Mouse (Mus musculus) kidney, adult 2 months (tissue): ENCODE measurements around the gene Mcrs1. TPM values are rescaled to one million over a fixed set of nuclear protein-coding genes. Genes with fewer than 3 reads are reported as not detected.

ENCODE experiments used
- DNase-seq: peaks from one replicate; pipeline ENCODE4 v3.0.0; 2021
- H3K27ac ChIP-seq: fragments of 200-500 bp; 2 replicates; pipeline ENCODE4 v1.5.1; 2012; ENCODE audit warnings: low read depth, low read length, control low read depth, inconsistent platforms; ENCODE audit not compliant: insufficient read depth
- H3K27me3 ChIP-seq: fragments of 200-500 bp; replicated peaks from 2 replicates; pipeline ENCODE4 v1.6.1; 2012; ENCODE audit warnings: mild to moderate bottlenecking, moderate library complexity, low read length, inconsistent platforms; ENCODE audit not compliant: control insufficient read depth, insufficient read depth
- H3K36me3 ChIP-seq: fragments of 200-500 bp; 2 replicates; pipeline ENCODE4 v1.6.1; 2012; ENCODE audit warnings: mild to moderate bottlenecking, moderate library complexity, low read length, inconsistent platforms; ENCODE audit not compliant: control insufficient read depth, insufficient read depth
- H3K4me1 ChIP-seq: fragments of 200-500 bp; 2 replicates; pipeline ENCODE4 v1.6.1; 2011; ENCODE audit warnings: low read length; ENCODE audit not compliant: control insufficient read depth, insufficient read depth
- H3K4me3 ChIP-seq: fragments of 200-500 bp; 2 replicates; pipeline ENCODE4 v1.5.1; 2011; ENCODE audit warnings: mild to moderate bottlenecking, low read depth, low read length, control low read depth; ENCODE audit not compliant: insufficient read depth
- CTCF ChIP-seq: fragments of 200-500 bp; conservative IDR thresholded peaks from 2 replicates; pipeline ENCODE4 v1.5.1; 2011; ENCODE audit warnings: low read depth, mild to moderate bottlenecking, control low read depth, low read length, moderate library complexity, mixed read lengths; ENCODE audit not compliant: insufficient read depth, insufficient read length
- POLR2A ChIP-seq: fragments of 200-500 bp; IDR thresholded peaks from one replicate; pipeline ENCODE4 v1.6.1; 2011; ENCODE audit warnings: low read depth, low read length, control low read depth
- WGBS: fragments of 180-500 bp; shearing (Covaris S2); methylation state at CpG from one replicate; pipeline ENCODE4 v1.1.7; 2018; 5-methylcytosine and 5-hydroxymethylcytosine counted together
- polyA plus RNA-seq: library from polyadenylated mRNA; depleted of rRNA; stranded (reverse); fragments of >200 nt; gene quantifications from 2 replicates; pipeline ENCODE4 v1.2.3, GENCODE M21; 2012; rRNA removed

Mcrs1 gene
- 70.6 and 81.3 TPM in 2 replicates for polyA plus RNA-seq

DNA sequence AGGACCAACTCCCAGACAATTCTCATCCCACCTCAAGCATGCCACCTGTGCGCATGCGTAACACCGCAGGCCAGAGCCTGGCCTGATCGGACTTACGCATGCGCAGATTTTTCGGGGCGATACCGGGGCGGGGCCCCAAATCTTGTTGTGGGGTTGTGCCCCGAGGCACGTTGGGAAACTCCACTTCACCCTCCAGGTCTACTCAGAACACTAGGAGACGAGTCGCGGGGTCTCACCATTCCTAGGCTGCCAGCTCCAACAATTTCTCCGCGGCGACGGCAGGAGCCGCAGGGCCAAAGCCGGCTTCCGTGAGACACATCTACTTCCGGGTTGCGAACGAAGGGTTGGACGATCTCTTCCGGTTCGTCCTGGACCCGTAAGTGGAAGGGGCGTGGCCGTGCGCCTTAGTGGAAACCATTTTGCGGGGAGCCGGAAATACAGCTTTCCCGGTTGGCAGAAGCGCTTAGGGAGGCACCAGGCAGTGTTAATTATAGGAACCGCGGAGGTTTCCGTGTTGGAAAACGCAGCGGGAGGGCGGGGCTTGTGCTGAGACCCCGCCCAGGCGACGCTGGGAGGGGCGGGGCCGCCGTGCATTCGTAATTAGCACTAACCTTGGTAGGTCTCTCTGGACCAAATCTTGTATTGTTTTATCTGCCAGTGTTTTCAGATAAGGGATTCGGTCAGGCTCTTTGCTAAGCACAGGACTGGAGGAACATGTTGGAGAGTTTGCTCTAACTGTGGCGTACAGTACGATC is at the start of gene Mcrs1:
Gene Mcrs1, minus strand, starts transcription at position 336 of the 755 bp plus-strand sequence.
- Histone ChIP-seq H3K27me3 (no peaks in the 10 kb centered on the region), H3K4me1 (no peaks in the 10 kb centered on the region; the same call in 1 of the 2 replicates), H3K4me3 (peak within 1 kb of the TSS; percentile 92), H3K27ac (peak within 1 kb of the TSS; percentile 98), H3K36me3 (peaks cover 2% of the 10 kb centered on the region; the same call in 1 of the 2 replicates)
- peak; percentile 99 for DNase-seq
- no peak for TF ChIP-seq CTCF
- TF ChIP-seq POLR2A, result no peak
- under 1% methylated on average over 52 of the region's 52 CpGs for WGBS

DNA sequence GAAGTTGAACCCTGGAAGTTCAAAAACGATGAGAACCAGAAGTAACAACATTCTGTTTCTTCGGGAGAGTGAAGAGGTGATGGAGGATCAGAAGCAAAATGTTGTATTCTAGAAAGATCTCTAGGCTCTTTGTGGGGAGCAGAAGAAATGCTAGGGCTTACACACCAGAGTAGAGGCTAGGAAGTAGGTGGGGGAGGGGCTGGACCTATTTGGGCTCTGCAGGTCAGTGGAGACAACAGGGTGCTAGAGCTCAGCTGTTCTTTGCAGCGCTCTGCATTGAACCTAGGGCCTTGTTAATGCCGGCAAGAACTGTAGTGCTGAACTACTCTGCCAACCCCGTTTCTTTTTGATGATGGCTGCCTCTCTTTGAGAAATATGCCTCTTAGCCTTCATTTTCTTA is 44.5 kb upstream of the Mcrs1 start:
- Histone ChIP-seq H3K4me3 (no peak overlapping the region), H3K27ac (no peak overlapping the region)
- no peak for TF ChIP-seq CTCF
- TF ChIP-seq POLR2A, result no peak

DNA sequence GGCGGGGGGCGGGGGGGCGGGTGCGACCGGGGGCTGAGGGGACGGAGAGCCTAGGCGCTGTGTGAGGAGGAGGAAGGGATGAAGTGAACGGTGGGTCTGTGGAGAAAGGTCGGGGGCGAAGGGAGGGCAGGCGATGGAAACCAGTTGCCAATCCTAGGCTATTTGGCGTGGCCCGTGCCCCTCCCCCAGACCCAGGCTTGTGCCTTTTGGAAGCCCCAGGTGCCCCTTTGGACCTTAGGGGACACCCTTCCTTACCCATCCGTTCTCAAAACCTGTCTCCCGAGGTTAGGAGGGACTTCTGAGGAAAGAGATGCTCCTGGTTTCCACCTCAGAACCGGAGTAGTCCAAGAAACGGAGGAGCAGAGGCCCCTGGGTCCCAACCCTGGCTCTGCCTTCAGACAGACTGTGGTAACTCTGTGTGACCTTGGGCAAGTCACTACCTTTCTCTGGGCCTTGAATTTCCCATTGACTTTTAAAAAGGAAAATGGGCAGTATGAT is 43.8 kb upstream of the Mcrs1 start, which contains the start of gene Fam186b:
Gene Fam186b, minus strand, starts transcription at position 405 of the 498 bp plus-strand sequence.
- TF ChIP-seq CTCF (no peak), POLR2A (no peak)
- Histone ChIP-seq H3K4me1 (peaks cover 7% of the 10 kb centered on the region; the same call in 1 of the 2 replicates), H3K27ac (no peak within 1 kb of the TSS), H3K4me3 (peak within 1 kb of the TSS; percentile 83), H3K36me3 (no peaks in the 10 kb centered on the region), H3K27me3 (no peaks in the 10 kb centered on the region)
- DNase-seq, result peak; percentile 29
- WGBS, result 5% methylated on average over 13 of the region's 17 CpGs

More for the DNA sequence above, 44.5 kb upstream of the Mcrs1 start:
- 49% methylated on average over 5 of the region's 5 CpGs for WGBS
- DNase-seq, result no peak
- no peaks in the 10 kb centered on the region for H3K36me3 ChIP-seq
- H3K4me1 ChIP-seq, result peaks cover 7% of the 10 kb centered on the region; the same call in 1 of the 2 replicates
- no peaks in the 10 kb centered on the region for H3K27me3 ChIP-seq

DNA sequence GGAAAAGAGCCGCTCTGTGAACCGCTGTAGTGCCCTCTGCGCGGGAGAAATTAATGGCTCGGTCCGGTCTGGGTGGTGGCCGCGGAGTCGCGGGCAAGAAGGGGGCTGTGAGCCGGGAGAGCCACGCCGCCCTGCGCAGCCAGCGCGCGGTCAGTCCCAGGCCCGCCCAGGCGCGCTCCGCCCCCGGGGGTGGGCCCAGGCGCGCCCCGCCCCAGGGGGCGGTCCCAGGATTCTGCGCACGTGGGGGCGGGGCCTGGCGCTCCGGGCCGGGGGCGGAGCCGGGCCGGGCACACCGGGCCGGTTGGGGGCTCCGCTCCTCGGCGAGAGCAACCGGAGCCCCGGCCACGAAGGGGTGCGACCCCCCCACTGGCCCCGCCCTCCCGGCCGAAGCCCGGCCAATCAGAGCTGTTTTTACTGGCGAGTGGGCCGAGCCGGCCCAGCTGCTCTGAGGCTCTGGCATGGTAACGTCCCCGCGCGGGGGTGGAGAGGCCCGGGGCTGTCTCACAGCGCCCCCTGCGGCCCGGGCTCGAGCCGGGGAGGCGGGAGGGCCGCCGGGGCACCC is 43.1 kb upstream of the Mcrs1 start, which contains the start of gene Prpf40b:
Gene Prpf40b, plus strand, starts transcription at position 275 of the 562 bp plus-strand sequence.
- Histone ChIP-seq H3K4me3 (peak within 1 kb of the TSS; percentile 83), H3K27ac (no peak within 1 kb of the TSS), H3K36me3 (no peaks in the 10 kb centered on the region), H3K4me1 (peaks cover 7% of the 10 kb centered on the region; the same call in 1 of the 2 replicates), H3K27me3 (no peaks in the 10 kb centered on the region)
- peak; percentile 95 for DNase-seq
- peak; percentile 30; the same call in 1 of the 2 replicates for TF ChIP-seq CTCF
- TF ChIP-seq POLR2A, result no peak
- WGBS, result 2% methylated on average over 64 of the region's 64 CpGs

DNA sequence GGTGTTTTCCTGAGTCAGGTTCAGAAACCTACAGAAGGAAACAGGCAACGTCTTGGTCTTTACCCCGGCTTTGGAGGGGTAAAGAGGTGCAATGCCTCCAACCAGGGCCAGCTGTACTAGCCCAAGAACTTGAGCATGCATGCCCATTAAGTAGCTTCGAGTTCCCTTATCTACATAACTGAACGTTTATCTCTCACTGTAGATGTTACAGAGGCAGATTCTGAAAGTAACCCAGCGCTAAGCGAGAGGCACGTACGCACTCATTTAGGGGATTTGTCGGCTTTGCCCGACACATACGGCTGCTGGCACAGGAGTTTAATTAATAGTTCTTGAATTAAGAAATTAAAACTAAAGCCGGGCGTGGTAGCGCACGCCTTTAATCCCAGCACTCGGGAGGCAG is 42.5 kb upstream of the Mcrs1 start:
- Histone ChIP-seq H3K4me3 (peak overlapping the region; percentile 83), H3K4me1 (peaks cover 7% of the 10 kb centered on the region; the same call in 1 of the 2 replicates), H3K27ac (no peak overlapping the region), H3K27me3 (no peaks in the 10 kb centered on the region), H3K36me3 (no peaks in the 10 kb centered on the region)
- TF ChIP-seq CTCF (no peak), POLR2A (no peak)
- 5% methylated on average over 16 of the region's 16 CpGs for WGBS
- DNase-seq, result no peak

DNA sequence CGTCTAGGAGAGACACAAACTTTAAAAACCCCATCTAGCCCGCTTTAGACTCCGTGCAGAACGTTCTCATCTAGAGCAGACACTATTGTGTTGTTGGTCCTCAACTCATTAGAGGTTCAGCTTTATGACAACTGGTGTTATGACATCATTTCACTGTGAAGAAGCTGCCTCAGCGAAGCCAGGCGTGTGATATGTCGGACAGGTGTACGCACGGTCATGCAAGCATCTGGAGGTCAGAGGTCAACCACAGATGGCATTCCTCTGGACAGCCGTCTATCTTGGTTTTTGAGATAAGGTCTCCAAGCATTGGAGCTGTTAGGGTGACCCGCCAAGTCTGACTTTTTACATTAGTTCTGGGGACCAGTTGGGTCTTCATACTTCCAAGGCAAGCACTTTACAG is 38.8 kb upstream of the Mcrs1 start:
- Histone ChIP-seq H3K27ac (no peak overlapping the region), H3K36me3 (no peaks in the 10 kb centered on the region), H3K4me1 (peaks cover 7% of the 10 kb centered on the region; the same call in 1 of the 2 replicates), H3K4me3 (no peak overlapping the region), H3K27me3 (no peaks in the 10 kb centered on the region)
- TF ChIP-seq POLR2A (no peak), CTCF (no peak)
- 94% methylated on average over 11 of the region's 11 CpGs for WGBS
- no peak for DNase-seq

DNA sequence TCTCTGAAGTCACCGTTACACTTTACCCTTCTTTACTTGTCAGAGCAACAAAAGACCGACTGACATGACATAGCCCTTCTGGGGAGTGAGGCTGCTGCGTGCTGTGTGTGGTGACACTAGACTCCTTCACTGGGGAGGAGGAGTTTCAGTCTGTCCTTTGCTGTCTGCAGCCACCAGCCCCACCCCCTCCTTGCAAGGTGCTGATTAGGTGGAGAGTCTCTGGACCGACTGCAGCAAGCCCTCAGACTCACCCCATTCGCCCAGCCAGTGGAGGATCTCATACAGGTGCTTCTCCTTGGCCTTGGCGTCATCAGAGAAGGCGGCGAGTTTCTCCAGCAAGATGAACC is 33.4 kb upstream of the Mcrs1 start:
- 71% methylated on average over 8 of the region's 8 CpGs for WGBS
- no peaks in the 10 kb centered on the region for H3K27me3 ChIP-seq
- H3K4me1 ChIP-seq, result peaks cover 5% of the 10 kb centered on the region; the same call in 1 of the 2 replicates
- H3K36me3 ChIP-seq, result no peaks in the 10 kb centered on the region
- H3K27ac ChIP-seq, result no peak overlapping the region
- no peak overlapping the region for H3K4me3 ChIP-seq
- TF ChIP-seq POLR2A (no peak), CTCF (no peak)
- DNase-seq, result no peak
